9 mouse cellular contexts compared by ENCODE assay signal in the genomic region with DNA sequence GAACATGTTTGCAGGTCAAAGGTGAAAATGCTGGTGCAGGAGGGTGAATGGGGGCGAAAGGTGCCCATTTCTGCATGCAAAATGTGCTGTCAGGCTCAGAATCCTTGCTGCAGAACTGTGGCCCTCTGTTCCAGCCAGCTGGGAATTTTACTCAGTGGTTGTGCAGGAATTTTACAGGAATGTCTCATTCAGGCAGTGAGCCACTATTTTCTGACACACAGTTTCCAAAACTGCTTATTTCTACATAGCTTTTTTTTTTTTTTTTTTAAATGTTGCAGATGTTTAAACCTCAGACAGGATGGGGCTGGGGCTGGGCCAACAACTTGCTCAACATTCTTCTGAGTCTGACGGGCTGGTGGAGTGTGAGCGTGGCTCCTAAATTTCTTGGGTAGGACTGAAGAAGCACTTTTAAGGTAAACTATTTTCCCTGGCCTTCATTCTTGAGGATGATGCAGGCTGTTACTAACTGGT. TPM values are rescaled to one million over a fixed set of nuclear protein-coding genes. Genes with fewer than 3 reads are reported as not detected.
DNase-seq lines count a peak whose midpoint lies in the region; ATAC-seq and TF ChIP-seq lines count a peak whose summit lies in the region.
"Had no signal": no experiment of that assay in that cellular context is flagged by ENCODE, and none has a peak within 500 bp of the region (broad histone marks: within the 10 kb centered on the region; RNA-seq: fewer than 3 reads in every experiment).

No protein-coding gene starts in this region.

- no peaks in the 10 kb centered on the region for H3K27me3 ChIP-seq in liver, embryonic 13.5 days
- H3K27me3 ChIP-seq in liver, embryonic 11.5 days (replicated peaks; ENCODE audit: control insufficient read depth, insufficient read depth, low read length), result no peaks in the 10 kb centered on the region
- H3K27me3 ChIP-seq in embryonic facial prominence, embryonic 14.5 days (replicated peaks; ENCODE audit: control insufficient read depth, insufficient read depth, low read length), result no peaks in the 10 kb centered on the region
- H3K27me3 ChIP-seq in kidney, adult 2 months (replicated peaks; ENCODE audit: control insufficient read depth, insufficient read depth, low read length), result no peaks in the 10 kb centered on the region
- no peaks in the 10 kb centered on the region for H3K27me3 ChIP-seq in midbrain, embryonic 11.5 days (ENCODE audit: control insufficient read depth, insufficient read depth, low read length)
- H3K27me3 ChIP-seq: midbrain, embryonic 12.5 days had no signal

- no peak for ATAC-seq in liver, embryonic 13.5 days (ENCODE audit: low read depth)
- ATAC-seq in liver, embryonic 11.5 days (replicated peaks; ENCODE audit: low FRiP score), result no peak
- ATAC-seq in embryonic facial prominence, embryonic 14.5 days (ENCODE audit: low read depth), result peak; percentile 80
- ATAC-seq in megakaryocyte progenitor cell, adult 5-6 weeks (replicated peaks; ENCODE audit: poor library complexity), result peak; percentile 30
- ATAC-seq in inflammation-experienced regulatory T-cells, adult 6 months, result no peak
- no peak for ATAC-seq in midbrain, embryonic 11.5 days (ENCODE audit: low FRiP score)

- TF ChIP-seq POLR2A in kidney, adult 2 months (IDR thresholded peaks at IDR 0.05; ENCODE audit: low read depth, low read length), result no peak

- no peak for DNase-seq in liver, embryonic 13.5 days
- no peak for DNase-seq in liver, embryonic 11.5 days (ENCODE audit: low spot score)
- peak; percentile 93 for DNase-seq in embryonic facial prominence, embryonic 14.5 days (ENCODE audit: low spot score)
- peak; percentile 71 for DNase-seq in kidney, adult 2 months
- DNase-seq in layer of hippocampus, postnatal 25 days (ENCODE audit: extremely low spot score in 1 of 2, low spot score in 1 of 2), result no peak
- no peak for DNase-seq in midbrain, embryonic 11.5 days (ENCODE audit: low spot score, missing footprints)

- H3K27ac ChIP-seq in liver, embryonic 13.5 days, result peak overlapping the region; percentile 41; the same call in 1 of the 2 replicates
- no peak overlapping the region for H3K27ac ChIP-seq in liver, embryonic 11.5 days (ENCODE audit: low read depth, low read length)
- H3K27ac ChIP-seq in embryonic facial prominence, embryonic 14.5 days (replicated peaks; ENCODE audit: low read depth, low read length), result peak overlapping the region; percentile 85
- no peak overlapping the region; the same call in 1 of the 2 replicates for H3K27ac ChIP-seq in kidney, adult 2 months (ENCODE audit: insufficient read depth, low read depth, low read length)
- no peak overlapping the region for H3K27ac ChIP-seq in midbrain, embryonic 11.5 days (ENCODE audit: low read depth, low read length)
- H3K27ac ChIP-seq: midbrain, embryonic 12.5 days had no signal

- H3K4me1 ChIP-seq in liver, embryonic 13.5 days (replicated peaks), result peaks cover 34% of the 10 kb centered on the region
- H3K4me1 ChIP-seq in liver, embryonic 11.5 days (replicated peaks; ENCODE audit: control insufficient read depth, insufficient read depth, low read length), result no peaks in the 10 kb centered on the region
- H3K4me1 ChIP-seq in embryonic facial prominence, embryonic 14.5 days (ENCODE audit: control insufficient read depth, insufficient read depth, low read length), result peaks cover 17% of the 10 kb centered on the region
- H3K4me1 ChIP-seq in kidney, adult 2 months (ENCODE audit: control insufficient read depth, insufficient read depth, low read length), result no peaks in the 10 kb centered on the region; the same call in 1 of the 2 replicates
- no peaks in the 10 kb centered on the region for H3K4me1 ChIP-seq in midbrain, embryonic 11.5 days (ENCODE audit: control insufficient read depth, insufficient read depth, low read length)

- no peaks in the 10 kb centered on the region for H3K36me3 ChIP-seq in liver, embryonic 13.5 days
- H3K36me3 ChIP-seq in liver, embryonic 11.5 days (ENCODE audit: control insufficient read depth, insufficient read depth, low read length), result no peaks in the 10 kb centered on the region
- H3K36me3 ChIP-seq in embryonic facial prominence, embryonic 14.5 days (ENCODE audit: control insufficient read depth, insufficient read depth, low read length), result no peaks in the 10 kb centered on the region
- H3K36me3 ChIP-seq in kidney, adult 2 months (ENCODE audit: control insufficient read depth, insufficient read depth, low read length), result no peaks in the 10 kb centered on the region
- no peaks in the 10 kb centered on the region for H3K36me3 ChIP-seq in midbrain, embryonic 11.5 days (ENCODE audit: control insufficient read depth, insufficient read depth, low read length)
- H3K36me3 ChIP-seq: midbrain, embryonic 12.5 days had no signal

- H3K9ac ChIP-seq in liver, embryonic 13.5 days, result no peak overlapping the region
- H3K9ac ChIP-seq in liver, embryonic 11.5 days (ENCODE audit: low read depth, low read length), result no peak overlapping the region
- 0 out of 2 replicates have a peak overlapping the region, but pooled peaks have one; percentile 20 for H3K9ac ChIP-seq in embryonic facial prominence, embryonic 14.5 days (ENCODE audit: low read depth, low read length)
- no peak overlapping the region for H3K9ac ChIP-seq in midbrain, embryonic 11.5 days (ENCODE audit: low read length)
- H3K9ac ChIP-seq: midbrain, embryonic 12.5 days had no signal

- H3K4me2 ChIP-seq in liver, embryonic 13.5 days, result no peak overlapping the region
- H3K4me2 ChIP-seq in liver, embryonic 11.5 days, result no peak overlapping the region
- peak overlapping the region; percentile 42 for H3K4me2 ChIP-seq in embryonic facial prominence, embryonic 14.5 days (ENCODE audit: low read depth, low read length)
- no peak overlapping the region for H3K4me2 ChIP-seq in midbrain, embryonic 11.5 days
- H3K4me2 ChIP-seq: midbrain, embryonic 12.5 days had no signal

- H3K9me3 ChIP-seq in liver, embryonic 13.5 days (replicated peaks), result no peaks in the 10 kb centered on the region
- H3K9me3 ChIP-seq in liver, embryonic 11.5 days (ENCODE audit: control insufficient read depth, low read length), result no peaks in the 10 kb centered on the region
- no peaks in the 10 kb centered on the region for H3K9me3 ChIP-seq in embryonic facial prominence, embryonic 14.5 days (ENCODE audit: control insufficient read depth, low read length)
- no peaks in the 10 kb centered on the region for H3K9me3 ChIP-seq in midbrain, embryonic 11.5 days (ENCODE audit: control insufficient read depth, low read length)
- H3K9me3 ChIP-seq: midbrain, embryonic 12.5 days had no signal

- H3K4me3 ChIP-seq in liver, embryonic 13.5 days (replicated peaks), result no peak overlapping the region
- no peak overlapping the region for H3K4me3 ChIP-seq in liver, embryonic 11.5 days (ENCODE audit: low read depth, low read length)
- H3K4me3 ChIP-seq in embryonic facial prominence, embryonic 14.5 days (ENCODE audit: low read depth, low read length), result no peak overlapping the region
- H3K4me3 ChIP-seq in kidney, adult 2 months (ENCODE audit: insufficient read depth, low read depth, low read length), result no peak overlapping the region
- no peak overlapping the region for H3K4me3 ChIP-seq in midbrain, embryonic 11.5 days (ENCODE audit: low read depth, low read length)
- H3K4me3 ChIP-seq: midbrain, embryonic 12.5 days had no signal

- TF ChIP-seq CTCF in kidney, adult 2 months (conservative IDR thresholded peaks at IDR 0.05; ENCODE audit: insufficient read depth, insufficient read length, low read depth, low read length), result no peak

- 59% methylated on average over 3 of the region's 3 CpGs for WGBS in liver, embryonic 13.5 days (ENCODE audit: insufficient replicate concordance)
- 78% methylated on average over 3 of the region's 3 CpGs for WGBS in liver, embryonic 11.5 days
- 34% methylated on average over 3 of the region's 3 CpGs for WGBS in embryonic facial prominence, embryonic 14.5 days
- WGBS in kidney, adult 2 months, result 49% methylated on average over 3 of the region's 3 CpGs
- WGBS in midbrain, embryonic 11.5 days, result 81% methylated on average over 3 of the region's 3 CpGs

RNA-seq across cellular contexts. Expression of a gene that starts 58.4 kb away (rescaled TPM):
- polyA plus RNA-seq in liver, embryonic 13.5 days (2015; fragmentation: Nextera tagmentation; extraction: Ambion mirVana), result 6.7 and 8.4 TPM in 2 replicates
- 19.3 and 21.3 TPM in 2 replicates for polyA plus RNA-seq in liver, embryonic 11.5 days (2014; fragmentation: Nextera tagmentation; extraction: Ambion mirVana)
- 19.5 and 21.4 TPM in 2 replicates for polyA plus RNA-seq in embryonic facial prominence, embryonic 14.5 days (2014; fragmentation: Nextera tagmentation; extraction: Ambion mirVana)
- 1.8 and 2.3 TPM in 2 replicates for polyA plus RNA-seq in kidney, adult 2 months (2012; rRNA removed)
- total RNA-seq in megakaryocyte progenitor cell, adult 5-6 weeks (2015), result 23.7 and 25.4 TPM in 2 replicates
- total RNA-seq in megakaryocyte progenitor cell, adult 5-6 weeks (2017), result 18.9 and 20.5 TPM in 2 replicates
- 10 to 100 TPM; 12.1 to 24.1 (median 23.5) TPM for polyA plus RNA-seq in inflammation-experienced regulatory T-cells, adult 6 months (2017; shearing (Covaris generic))
- 10 to 100 TPM; 34.3 to 36.5 TPM for total RNA-seq in layer of hippocampus, postnatal 25 days (2021)
- 40.5 and 42.1 TPM in 2 replicates for polyA plus RNA-seq in midbrain, embryonic 11.5 days (2014; fragmentation: Nextera tagmentation; extraction: Ambion mirVana)

Comparison
In these comparisons a context has a peak if more than half of its experiments do, and no peak if none do; other contexts are left out.
1. H3K27ac ChIP-seq: peak in liver, embryonic 13.5 days (single experiment) and embryonic facial prominence, embryonic 14.5 days (single experiment); none in liver, embryonic 11.5 days (single experiment), kidney, adult 2 months (single experiment) and midbrain, embryonic 11.5 days (single experiment).
2. ATAC-seq: peak in embryonic facial prominence, embryonic 14.5 days (single experiment) and megakaryocyte progenitor cell, adult 5-6 weeks (single experiment); none in liver, embryonic 13.5 days (single experiment), liver, embryonic 11.5 days (single experiment), inflammation-experienced regulatory T-cells, adult 6 months (single experiment) and midbrain, embryonic 11.5 days (single experiment).
3. DNase-seq: peak in embryonic facial prominence, embryonic 14.5 days (single experiment) and kidney, adult 2 months (single experiment); none in liver, embryonic 13.5 days (single experiment), liver, embryonic 11.5 days (single experiment), layer of hippocampus, postnatal 25 days (0 of 2) and midbrain, embryonic 11.5 days (single experiment).